Mouse (Mus musculus) liver, postnatal 0 days (tissue): ENCODE measurements around the gene Dhrs3.

Experiments
- CTCF ChIP-seq: sonication (generic); IDR thresholded peaks from 2 replicates; pipeline ENCODE4 v1.5.1; 2016; ENCODE audit warnings: antibody characterized with exemption, low read depth
- EP300 ChIP-seq: IDR thresholded peaks from 2 replicates; pipeline ENCODE4 v1.6.1; 2016; ENCODE audit warnings: antibody characterized with exemption, low read depth, mild to moderate bottlenecking

- TF ChIP-seq CTCF (no peak), EP300 (no peak)
Observed at GRCm38 (mm10) chr4:144956293-144956692, 63.7 kb downstream of the Dhrs3 start.
